Mouse (Mus musculus): ENCODE measurements at regions not wholly inside any gene's neighbourhood (a gene's known extent, or its start where the extent isn't known, plus 50 kb on each side); places are given as distances from the start of the nearest gene placed in this dataset.
"Not testable (repeated sequence)": the region's sequence is repeated elsewhere in the genome, so short reads cannot be mapped to it uniquely, and the experiment has no call there.

DNA sequence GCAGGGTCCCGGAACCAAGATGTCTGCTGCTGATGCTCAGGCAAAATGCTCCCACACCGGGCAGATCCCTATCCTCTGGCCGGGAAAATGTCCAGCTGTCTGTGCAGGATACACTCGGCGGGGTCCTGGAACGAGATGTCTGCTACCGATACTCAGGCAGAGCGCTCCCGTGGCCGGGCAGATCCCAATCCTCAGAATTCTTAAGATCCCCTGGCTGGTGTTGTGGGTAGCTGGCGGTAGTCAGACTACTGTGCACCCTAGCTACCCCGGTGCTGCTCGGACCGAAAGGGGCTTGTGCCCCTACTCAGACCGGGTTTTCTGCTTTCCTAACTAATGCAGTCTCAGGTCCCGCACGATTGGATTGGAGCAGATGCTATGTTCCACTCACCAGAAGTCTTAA is 104.9 kb upstream of the Creb5 start:
- not testable (repeated sequence) for TF ChIP-seq CTCF, EP300 (IDR thresholded peaks at IDR 0.05)

All from lung, postnatal 0 days (tissue).